Mouse (Mus musculus): ENCODE measurements around the gene Dapk1.
A peak's percentile ranks its signal among the peaks of the same experiment; 100 is the strongest.

Gene Dapk1

GRCm38 (mm10) chr13:60662493-60663177 lies 60.9 kb downstream of the Dapk1 start:
- no peak for DNase-seq (ENCODE audit: inconsistent age in 2 of 2, low spot score in 1 of 2)

DNA sequence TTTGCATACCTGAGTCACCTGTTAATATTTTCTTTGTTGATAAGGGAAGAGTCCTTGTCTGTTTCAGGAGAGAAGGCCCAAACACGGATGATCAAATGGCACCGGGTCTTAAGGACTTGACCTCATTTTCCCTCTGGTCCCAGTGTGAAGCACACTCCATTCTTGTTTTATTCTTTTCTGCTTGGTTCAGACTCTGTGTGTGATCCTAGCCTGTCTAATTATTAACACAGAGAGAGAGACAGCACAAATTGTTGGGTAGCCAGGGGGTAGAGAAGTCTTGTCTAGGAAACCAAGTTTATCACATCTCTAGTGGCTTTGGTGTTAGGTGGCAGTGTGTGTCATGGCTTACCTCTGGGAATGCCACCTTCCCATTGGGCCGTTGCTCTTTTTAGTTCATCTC lies 62.3 kb downstream of the Dapk1 start:
- no peak for DNase-seq (ENCODE audit: inconsistent age in 2 of 2, low spot score in 1 of 2)

DNA sequence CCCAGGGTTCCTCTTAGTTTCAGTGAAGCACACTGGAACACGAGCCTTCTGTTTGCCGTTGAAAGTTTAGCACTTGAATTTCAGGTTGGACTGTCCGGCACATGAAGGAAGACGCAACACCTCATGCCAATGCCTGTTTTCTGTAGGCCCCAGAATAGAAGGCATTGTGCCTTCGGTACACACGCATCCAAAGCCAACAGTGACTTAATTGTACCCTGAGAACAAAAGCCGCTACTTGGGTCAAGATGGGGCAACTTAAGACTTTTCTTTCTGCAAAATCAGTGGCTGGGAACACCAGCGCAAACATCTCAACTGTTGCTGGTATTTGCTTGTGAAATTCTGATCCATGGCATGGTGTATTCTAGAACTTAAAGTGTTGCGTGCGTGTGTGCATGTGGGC lies 63.1 kb downstream of the Dapk1 start:
- DNase-seq (ENCODE audit: inconsistent age in 2 of 2, low spot score in 1 of 2): no peak

DNA sequence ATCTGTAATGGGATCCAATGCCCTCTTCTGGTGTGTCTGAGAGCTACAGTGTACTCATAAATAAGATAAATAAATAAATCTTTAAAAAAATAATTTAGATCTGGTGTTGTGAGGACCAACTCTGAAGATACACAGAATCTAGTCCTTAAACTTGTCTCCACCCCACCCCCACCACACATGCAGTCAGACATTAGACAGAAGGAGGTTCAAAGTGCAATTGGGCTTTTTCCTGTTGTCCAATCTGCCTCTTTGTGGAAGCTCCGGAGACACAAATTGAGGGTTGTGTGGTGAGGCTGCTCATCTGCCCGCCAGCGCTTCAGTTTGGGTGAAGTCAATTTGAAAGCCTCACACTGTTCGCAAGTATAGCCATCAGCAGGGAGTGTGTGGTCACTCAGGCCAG lies 63.7 kb downstream of the Dapk1 start:
- DNase-seq (ENCODE audit: inconsistent age in 2 of 2, low spot score in 1 of 2): no peak

DNA sequence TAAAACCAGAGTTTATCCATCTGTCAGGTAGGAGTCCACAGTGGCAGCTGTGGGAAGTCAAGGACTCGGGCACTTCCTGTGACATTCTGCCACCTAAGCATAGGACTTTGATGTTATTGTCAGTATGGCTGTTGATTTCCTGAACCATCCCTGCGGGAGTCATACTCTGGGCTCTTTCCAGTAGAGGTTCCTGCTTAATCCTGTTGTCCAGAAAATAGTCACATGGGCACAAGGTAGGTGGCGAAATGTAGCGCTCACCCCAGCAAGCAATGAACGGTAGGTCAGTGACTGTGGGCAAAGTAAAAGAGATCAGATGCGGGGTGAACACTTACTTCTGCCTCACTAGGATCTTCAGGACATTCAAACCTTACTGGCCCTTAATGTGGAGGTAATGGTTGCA lies 66.3 kb downstream of the Dapk1 start:
- DNase-seq (ENCODE audit: inconsistent age in 2 of 2, low spot score in 1 of 2): no peak

GRCm38 (mm10) chr13:60670605-60671004 lies 68.9 kb downstream of the Dapk1 start:
- peak in 1 of 2 experiments; percentile 37 for DNase-seq (ENCODE audit: inconsistent age in 2 of 2, low spot score in 1 of 2)

DNA sequence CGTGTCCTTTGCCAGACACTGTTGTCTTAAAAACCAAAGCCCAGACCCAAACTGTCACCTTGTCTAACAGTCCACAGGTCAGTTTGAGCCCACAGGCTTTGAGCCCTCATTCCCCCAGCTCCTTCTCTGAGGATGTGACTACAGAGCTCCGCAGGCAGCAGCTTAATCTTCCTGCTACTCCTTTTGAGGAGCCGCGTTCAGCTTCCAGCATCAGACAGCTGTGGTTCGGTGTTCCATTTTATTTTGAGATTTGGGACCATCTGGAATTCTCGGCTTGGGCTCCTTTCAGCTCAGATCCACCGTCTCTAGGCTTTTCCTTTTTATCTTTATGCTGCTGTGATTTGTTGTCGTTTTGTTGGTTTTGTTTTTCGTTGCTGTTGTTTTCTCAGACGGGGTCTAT lies 69.5 kb downstream of the Dapk1 start:
- no peak for DNase-seq (ENCODE audit: inconsistent age in 2 of 2, low spot score in 1 of 2)

DNA sequence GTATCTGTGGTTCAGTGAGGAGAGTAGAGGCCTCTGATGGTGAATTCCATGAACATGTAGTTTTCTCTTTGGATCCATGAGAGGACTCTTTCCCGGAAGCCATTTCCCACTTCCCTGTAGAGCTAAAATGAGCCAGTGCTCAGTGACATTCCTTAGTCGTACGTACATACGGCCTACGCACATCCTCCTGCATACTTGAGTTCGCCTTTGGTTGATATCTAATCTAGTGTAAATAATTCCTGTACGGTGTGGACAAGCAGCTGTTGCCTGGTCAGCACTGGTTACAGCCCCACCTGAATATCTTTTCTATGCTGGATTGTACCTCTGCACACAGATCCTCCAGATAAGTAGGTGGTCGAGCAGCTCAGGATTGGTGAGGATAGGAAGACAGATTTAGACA lies 70.5 kb downstream of the Dapk1 start:
- no peak for DNase-seq (ENCODE audit: inconsistent age in 2 of 2, low spot score in 1 of 2)

DNA sequence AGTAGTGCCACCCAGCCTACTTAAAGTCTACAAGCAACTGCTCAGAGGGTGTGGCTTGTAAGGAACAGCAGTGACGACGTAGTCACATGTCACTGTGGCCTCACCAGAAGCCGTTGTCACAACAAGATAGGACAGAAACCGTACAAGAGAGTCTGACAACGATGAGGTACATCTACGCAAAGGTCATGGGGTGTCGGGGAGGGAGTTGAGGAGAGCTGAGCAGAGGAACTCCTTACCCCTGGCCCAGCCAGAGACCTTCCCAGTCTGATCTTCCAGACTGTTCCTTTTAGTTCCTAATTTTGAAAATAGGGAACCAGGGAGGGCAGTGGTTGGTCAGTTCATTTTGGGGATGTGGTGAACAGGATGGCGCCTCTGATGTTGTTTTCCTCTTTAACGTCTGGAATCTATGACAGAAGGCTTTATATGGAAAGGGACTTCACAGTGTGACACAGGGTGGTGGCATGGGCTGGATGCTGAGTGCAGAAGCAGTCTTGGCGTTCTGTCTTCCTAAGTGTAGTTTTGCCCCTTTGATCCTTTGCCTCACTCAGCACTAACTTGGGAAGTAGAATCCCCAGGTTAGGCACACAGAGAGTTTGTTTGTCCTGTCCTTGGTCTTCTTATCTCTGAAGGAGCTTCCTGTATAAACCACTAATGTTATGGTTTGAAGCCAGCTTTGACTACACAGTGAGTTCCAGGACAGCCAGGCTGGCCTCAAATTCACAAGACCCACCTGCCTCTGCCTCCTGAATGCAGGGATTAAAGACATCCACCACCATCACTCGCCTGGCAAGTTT lies 71.3 kb downstream of the Dapk1 start:
- no peak for DNase-seq (ENCODE audit: inconsistent age in 2 of 2, low spot score in 1 of 2)

GRCm38 (mm10) chr13:60674301-60674700 lies 72.6 kb downstream of the Dapk1 start:
- DNase-seq (ENCODE audit: inconsistent age in 2 of 2, low spot score in 1 of 2): no peak

- DNase-seq (ENCODE audit: inconsistent age in 2 of 2, low spot score in 1 of 2): no peak
These were observed 73.2 kb downstream of the Dapk1 start for GRCm38 (mm10) chr13:60674911-60675310.

- DNase-seq (ENCODE audit: inconsistent age in 2 of 2, low spot score in 1 of 2): no peak
These were observed 73.7 kb downstream of the Dapk1 start for GRCm38 (mm10) chr13:60675416-60675815.

- DNase-seq (ENCODE audit: inconsistent age in 2 of 2, low spot score in 1 of 2): no peak
These were observed 77.2 kb downstream of the Dapk1 start for GRCm38 (mm10) chr13:60678912-60679311.

DNA sequence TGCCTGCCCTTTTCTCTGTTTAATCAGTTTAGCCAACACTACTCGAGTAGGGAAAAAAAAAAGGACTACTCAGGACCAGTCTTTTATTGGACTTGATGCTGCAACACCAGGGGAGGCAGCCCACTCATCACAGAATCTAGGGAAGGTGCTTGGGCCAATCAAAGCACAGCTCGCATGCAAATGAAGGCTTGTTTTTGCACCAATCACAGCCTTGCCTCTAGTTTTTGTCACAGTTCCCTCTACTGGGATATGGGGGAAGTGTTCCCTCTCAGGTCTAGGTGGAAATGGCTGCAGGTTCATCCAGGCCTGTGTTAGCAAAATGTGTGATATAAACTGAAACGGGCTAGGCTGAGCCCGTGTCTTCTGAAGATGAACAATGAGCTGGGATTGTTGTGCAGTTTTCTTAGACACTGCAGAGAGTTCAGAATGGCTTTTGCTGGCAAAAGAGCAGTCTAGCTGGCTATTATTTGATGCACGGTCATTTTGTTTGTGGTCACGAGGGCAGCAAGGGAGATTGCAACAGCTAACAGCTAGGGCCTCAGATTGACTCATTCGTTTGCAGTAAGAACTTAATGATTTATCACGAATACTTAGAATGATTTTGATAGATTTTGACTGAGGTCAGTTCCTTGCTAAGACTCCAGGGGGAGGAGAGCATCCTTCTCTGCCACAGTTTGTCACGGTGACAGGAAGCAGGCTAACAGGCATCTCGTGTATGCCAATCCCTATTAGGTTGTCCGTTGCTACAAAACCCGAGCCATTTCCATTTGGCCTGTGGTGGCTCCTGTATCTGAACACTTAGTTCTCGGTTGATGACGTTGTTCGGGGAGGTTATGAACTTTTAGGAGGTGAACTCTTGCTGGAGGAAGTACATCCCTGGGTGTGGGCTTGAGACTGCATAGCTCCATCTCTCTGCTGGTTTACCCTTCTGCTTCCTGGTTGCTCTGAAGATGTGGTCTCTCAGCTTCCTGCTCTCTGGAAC lies 81.3 kb downstream of the Dapk1 start:
- DNase-seq (ENCODE audit: inconsistent age in 2 of 2, low spot score in 1 of 2): peak in 1 of 2 experiments; percentile 59

DNA sequence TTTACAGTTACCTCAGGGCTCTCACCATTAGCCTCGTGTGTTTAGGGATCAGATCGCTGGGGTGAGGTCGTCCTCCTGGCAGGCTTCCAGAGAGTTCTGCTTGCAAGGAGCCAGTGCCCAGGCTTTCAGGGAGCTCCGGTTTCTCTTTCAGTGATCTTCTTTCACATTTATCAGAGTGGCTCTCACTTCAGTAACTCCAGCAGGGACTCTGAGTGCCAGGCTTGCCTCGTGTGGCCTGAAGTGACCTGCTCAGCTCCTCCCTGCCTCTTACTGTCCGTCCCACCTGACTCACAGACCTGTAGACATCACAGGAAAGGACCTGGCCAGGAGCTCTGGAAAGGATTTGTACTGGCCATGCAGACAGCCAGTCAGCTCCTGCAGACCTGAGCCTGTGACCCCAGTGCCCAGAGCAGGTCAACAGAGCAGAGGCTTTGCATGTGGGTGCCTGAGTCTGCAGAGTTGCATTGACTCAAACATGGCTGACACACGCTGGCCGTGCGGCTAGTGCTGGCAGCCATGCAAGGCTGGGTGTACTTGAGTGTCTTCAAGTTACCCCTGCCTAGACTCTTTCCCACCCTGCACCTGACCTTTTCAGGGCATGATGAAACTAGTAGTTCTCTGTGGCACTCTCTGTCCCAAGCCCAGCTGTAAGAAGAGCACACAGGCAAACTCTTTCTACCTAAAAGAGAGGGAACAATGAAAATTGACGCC lies 82.5 kb downstream of the Dapk1 start:
- peak in 1 of 2 experiments; percentile 45 for DNase-seq (ENCODE audit: inconsistent age in 2 of 2, low spot score in 1 of 2)

- DNase-seq (ENCODE audit: inconsistent age in 2 of 2, low spot score in 1 of 2): no peak
These were observed 83.1 kb downstream of the Dapk1 start for GRCm38 (mm10) chr13:60684806-60685205.

GRCm38 (mm10) chr13:60685216-60685615 lies 83.5 kb downstream of the Dapk1 start:
- peak in 1 of 2 experiments; percentile 42 for DNase-seq (ENCODE audit: inconsistent age in 2 of 2, low spot score in 1 of 2)

GRCm38 (mm10) chr13:60686024-60686663 lies 84.4 kb downstream of the Dapk1 start:
- no peak for DNase-seq (ENCODE audit: inconsistent age in 2 of 2, low spot score in 1 of 2)

DNA sequence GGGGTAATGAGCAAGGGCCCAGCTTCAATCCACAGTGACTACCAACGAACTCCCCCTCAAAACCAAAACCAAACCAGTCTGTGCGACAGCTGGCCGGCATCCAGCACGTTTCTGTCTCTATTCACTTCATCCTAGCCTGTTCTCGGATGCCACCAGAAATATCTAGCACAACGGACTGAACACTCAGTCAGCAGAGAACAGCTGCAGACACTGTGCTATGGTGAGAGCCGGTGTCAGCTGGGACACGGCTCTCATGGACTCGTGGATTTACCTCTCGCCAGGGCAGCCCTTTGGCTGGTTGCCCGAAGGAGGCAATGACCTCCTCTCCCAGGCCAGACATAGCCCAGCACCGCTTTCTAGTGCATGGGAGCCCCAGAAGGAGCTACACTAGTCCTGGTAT lies 85.2 kb downstream of the Dapk1 start:
- DNase-seq (ENCODE audit: inconsistent age in 2 of 2, low spot score in 1 of 2): no peak

GRCm38 (mm10) chr13:60687462-60687861 lies 85.7 kb downstream of the Dapk1 start:
- DNase-seq (ENCODE audit: inconsistent age in 2 of 2, low spot score in 1 of 2): no peak

Data from adrenal gland, adult (tissue).